Comparison of ENCODE assay signal across 8 mouse cellular contexts in genomic region chr13:21223242-21223655, GRCm38 (mm10). TPM values are rescaled to one million over a fixed set of nuclear protein-coding genes. Genes with fewer than 3 reads are reported as not detected.
A peak's percentile ranks its signal among the peaks of the same experiment; 100 is the strongest.
DNase-seq lines count a peak whose midpoint lies in the region; ATAC-seq and TF ChIP-seq lines count a peak whose summit lies in the region.

No protein-coding gene starts in this region.

- 0 out of 2 replicates have a peak, but pooled peaks have one; percentile 44 for ATAC-seq in lung, embryonic 14.5 days (ENCODE audit: insufficient read depth)
- no peak for ATAC-seq in heart, postnatal 0 days (ENCODE audit: insufficient read depth, low read depth)
- ATAC-seq in liver, embryonic 13.5 days (ENCODE audit: low read depth) = 0 out of 2 replicates have a peak, but pooled peaks have one; percentile 22

- no peaks in the 10 kb centered on the region for H3K36me3 ChIP-seq in lung, embryonic 14.5 days (ENCODE audit: insufficient read depth)
- no peaks in the 10 kb centered on the region for H3K36me3 ChIP-seq in heart, postnatal 0 days (replicated peaks; ENCODE audit: control insufficient read depth, insufficient read depth, low read length)
- H3K36me3 ChIP-seq in liver, embryonic 13.5 days = no peaks in the 10 kb centered on the region
- H3K36me3 ChIP-seq in small intestine, adult 2 months (ENCODE audit: control insufficient read depth, insufficient read depth, low read length) = no peaks in the 10 kb centered on the region

- peak; percentile 63 for DNase-seq in lung, embryonic 14.5 days
- DNase-seq in lung, postnatal 14 days = no peak
- DNase-seq in cerebellum, postnatal 25 days = peak; percentile 46
- no peak for DNase-seq in heart, postnatal 0 days (ENCODE audit: low spot score)
- DNase-seq in liver, embryonic 13.5 days = no peak
- no peak for DNase-seq in left cerebral cortex, adult 9 months (ENCODE audit: low spot score in 2 of 2)
- no peak for DNase-seq in frontal cortex, postnatal 10 days (ENCODE audit: low spot score in 2 of 2)

- TF ChIP-seq POLR2A in small intestine, adult 2 months (IDR thresholded peaks at IDR 0.05; ENCODE audit: low read depth, low read length) = no peak

- H3K4me3 ChIP-seq in lung, embryonic 14.5 days (ENCODE audit: low read depth, low read length) = peak overlapping the region; percentile 57
- H3K4me3 ChIP-seq in heart, postnatal 0 days (ENCODE audit: low read depth, low read length) = peak overlapping the region; percentile 56
- H3K4me3 ChIP-seq in liver, embryonic 13.5 days (replicated peaks) = peak overlapping the region; percentile 69
- H3K4me3 ChIP-seq in small intestine, adult 2 months (ENCODE audit: low read depth, low read length) = peak overlapping the region; percentile 56

- no peaks in the 10 kb centered on the region for H3K27me3 ChIP-seq in lung, embryonic 14.5 days (ENCODE audit: insufficient read depth, low read length)
- no peaks in the 10 kb centered on the region for H3K27me3 ChIP-seq in heart, postnatal 0 days (ENCODE audit: control insufficient read depth, insufficient read depth, low read length)
- H3K27me3 ChIP-seq in liver, embryonic 13.5 days = peaks cover 10% of the 10 kb centered on the region; the same call in 1 of the 2 replicates
- no peaks in the 10 kb centered on the region; the same call in 1 of the 2 replicates for H3K27me3 ChIP-seq in small intestine, adult 2 months (ENCODE audit: control insufficient read depth, insufficient read depth, low read length)

- H3K9ac ChIP-seq in lung, embryonic 14.5 days = peak overlapping the region; percentile 36
- H3K9ac ChIP-seq in heart, postnatal 0 days (replicated peaks; ENCODE audit: low read depth, low read length) = peak overlapping the region; percentile 42
- H3K9ac ChIP-seq in liver, embryonic 13.5 days = peak overlapping the region; percentile 54

- peak overlapping the region; percentile 72 for H3K4me2 ChIP-seq in lung, embryonic 14.5 days
- peak overlapping the region; percentile 82 for H3K4me2 ChIP-seq in heart, postnatal 0 days (ENCODE audit: low read depth, low read length)
- H3K4me2 ChIP-seq in liver, embryonic 13.5 days = peak overlapping the region; percentile 80

- no peak for TF ChIP-seq EP300 in heart, postnatal 0 days (IDR thresholded peaks at IDR 0.05; ENCODE audit: low read depth)

- no peak for TF ChIP-seq CTCF in lung, embryonic 14.5 days (IDR thresholded peaks at IDR 0.05; ENCODE audit: low read depth)
- no peak for TF ChIP-seq CTCF in heart, postnatal 0 days (IDR thresholded peaks at IDR 0.05; ENCODE audit: low read depth)
- no peak for TF ChIP-seq CTCF in small intestine, adult 2 months (IDR thresholded peaks at IDR 0.05; ENCODE audit: extremely low read depth, insufficient read length, insufficient replicate concordance, low read depth, low read length)

- no peaks in the 10 kb centered on the region for H3K9me3 ChIP-seq in lung, embryonic 14.5 days (ENCODE audit: low read depth, low read length)
- no peaks in the 10 kb centered on the region for H3K9me3 ChIP-seq in heart, postnatal 0 days (replicated peaks; ENCODE audit: control insufficient read depth, low read length)
- no peaks in the 10 kb centered on the region for H3K9me3 ChIP-seq in liver, embryonic 13.5 days (replicated peaks)

- no peak overlapping the region for H3K27ac ChIP-seq in lung, embryonic 14.5 days (ENCODE audit: low read depth)
- H3K27ac ChIP-seq in heart, postnatal 0 days (ENCODE audit: low read depth) = no peak overlapping the region
- H3K27ac ChIP-seq in liver, embryonic 13.5 days = no peak overlapping the region
- no peak overlapping the region for H3K27ac ChIP-seq in small intestine, adult 2 months (ENCODE audit: insufficient read depth, low read depth, low read length)

- WGBS in lung, embryonic 14.5 days = 2% methylated on average over 10 of the region's 10 CpGs
- WGBS in heart, postnatal 0 days = 4% methylated on average over 10 of the region's 10 CpGs
- 2% methylated on average over 10 of the region's 10 CpGs for WGBS in liver, embryonic 13.5 days (ENCODE audit: insufficient replicate concordance)
- WGBS in small intestine, adult 2 months = 7% methylated on average over 10 of the region's 10 CpGs

- no peaks in the 10 kb centered on the region for H3K4me1 ChIP-seq in lung, embryonic 14.5 days (ENCODE audit: insufficient read depth)
- 0 out of 2 replicates have a peak, but pooled peaks cover 13% of the 10 kb centered on the region for H3K4me1 ChIP-seq in heart, postnatal 0 days (ENCODE audit: control insufficient read depth, insufficient read depth)
- H3K4me1 ChIP-seq in liver, embryonic 13.5 days (replicated peaks) = peaks cover 11% of the 10 kb centered on the region
- H3K4me1 ChIP-seq in small intestine, adult 2 months (ENCODE audit: control insufficient read depth, insufficient read depth, insufficient read length, low read length) = no peaks in the 10 kb centered on the region; the same call in 1 of the 2 replicates

RNA-seq across cellular contexts. Expression of gene Trim27, which starts 44.0 kb away (rescaled TPM):
- polyA plus RNA-seq in lung, embryonic 14.5 days (2014; fragmentation: Nextera tagmentation; extraction: Ambion mirVana) = 158 and 173 TPM in 2 replicates
- 54.7 and 58.2 TPM in 2 replicates for total RNA-seq in heart, postnatal 0 days (2014; rRNA removed; ENCODE audit: low replicate concordance)
- polyA plus RNA-seq in heart, postnatal 0 days (2015; fragmentation: Nextera tagmentation; extraction: Ambion mirVana) = 33.0 and 35.3 TPM in 2 replicates
- polyA plus RNA-seq in liver, embryonic 13.5 days (2015; fragmentation: Nextera tagmentation; extraction: Ambion mirVana) = 81.4 and 82.3 TPM in 2 replicates
- polyA plus RNA-seq in small intestine, adult 2 months (2012; rRNA removed) = 34.0 and 46.4 TPM in 2 replicates

Comparison
In these comparisons a context has a peak if more than half of its experiments do, and no peak if none do; other contexts are left out.
1. DNase-seq: peak in lung, embryonic 14.5 days (single experiment) and cerebellum, postnatal 25 days (2 of 2); none in lung, postnatal 14 days (single experiment), heart, postnatal 0 days (single experiment), liver, embryonic 13.5 days (single experiment), left cerebral cortex, adult 9 months (0 of 2) and frontal cortex, postnatal 10 days (0 of 2).
2. Peak in every context shown above with its lines, with median percentiles within 50 percentile points of each other: H3K4me2 ChIP-seq, H3K4me3 ChIP-seq and H3K9ac ChIP-seq.